Mouse (Mus musculus): Measurements from ENCODE around the gene Phgr1.

Gene Phgr1

GRCm38 (mm10) chr2:118772158-118772874 is at the start of gene Phgr1:
Gene Phgr1, plus strand, starts transcription at chr2:118772769.
- DNase-seq (ENCODE audit: low read depth): no peak

- DNase-seq (ENCODE audit: low read depth): no peak
Measured at GRCm38 (mm10) chr2:118723693-118724486, 48.7 kb upstream of the Phgr1 start.

GRCm38 (mm10) chr2:118725511-118725910 is 47.1 kb upstream of the Phgr1 start:
- peak; percentile 42 for DNase-seq (ENCODE audit: low read depth)

GRCm38 (mm10) chr2:118726873-118727272 is 45.7 kb upstream of the Phgr1 start:
- DNase-seq (ENCODE audit: low read depth): no peak

GRCm38 (mm10) chr2:118727911-118728310 is 44.7 kb upstream of the Phgr1 start:
- no peak for DNase-seq (ENCODE audit: low read depth)

- no peak for DNase-seq (ENCODE audit: low read depth)
Measured at GRCm38 (mm10) chr2:118728337-118728736, 44.2 kb upstream of the Phgr1 start, which contains the start of gene Plcb2. Gene Plcb2, minus strand, starts transcription at chr2:118728438.

GRCm38 (mm10) chr2:118729194-118729593 is 43.4 kb upstream of the Phgr1 start:
- DNase-seq (ENCODE audit: low read depth): no peak

GRCm38 (mm10) chr2:118729816-118730621 is 42.5 kb upstream of the Phgr1 start:
- no peak for DNase-seq (ENCODE audit: low read depth)

- DNase-seq (ENCODE audit: low read depth): peak; percentile 90
Measured at GRCm38 (mm10) chr2:118730622-118730915, 42.0 kb upstream of the Phgr1 start.

GRCm38 (mm10) chr2:118731981-118732380 is 40.6 kb upstream of the Phgr1 start:
- DNase-seq (ENCODE audit: low read depth): no peak

GRCm38 (mm10) chr2:118733341-118733740 is 39.2 kb upstream of the Phgr1 start:
- DNase-seq (ENCODE audit: low read depth): peak; percentile 15

GRCm38 (mm10) chr2:118740341-118740740 is 32.2 kb upstream of the Phgr1 start:
- no peak for DNase-seq (ENCODE audit: low read depth)

- DNase-seq (ENCODE audit: low read depth): no peak
Measured at GRCm38 (mm10) chr2:118741183-118741582, 31.4 kb upstream of the Phgr1 start.

- peak; percentile 74 for DNase-seq (ENCODE audit: low read depth)
Measured at GRCm38 (mm10) chr2:118743261-118743943, 29.2 kb upstream of the Phgr1 start.

- DNase-seq (ENCODE audit: low read depth): no peak
Measured at GRCm38 (mm10) chr2:118744621-118745020, 27.9 kb upstream of the Phgr1 start.

- peak; percentile 95 for DNase-seq (ENCODE audit: low read depth)
Measured at GRCm38 (mm10) chr2:118745232-118745884, 27.2 kb upstream of the Phgr1 start, which contains the start of gene Inafm2. Gene Inafm2, plus strand, starts transcription at chr2:118745758.

GRCm38 (mm10) chr2:118745915-118746901 is 26.4 kb upstream of the Phgr1 start:
- peak; percentile 50 for DNase-seq (ENCODE audit: low read depth)

GRCm38 (mm10) chr2:118747301-118747960 is 25.1 kb upstream of the Phgr1 start:
- peak; percentile 68 for DNase-seq (ENCODE audit: low read depth)

- no peak for DNase-seq (ENCODE audit: low read depth)
Measured at GRCm38 (mm10) chr2:118749341-118749884, 23.2 kb upstream of the Phgr1 start.
